Mouse (Mus musculus) liver, adult 2 months (tissue): Measurements from ENCODE around the gene Cdkal1.
A peak's percentile ranks its signal among the peaks of the same experiment; 100 is the strongest.

Experiments used
- CTCF ChIP-seq: fragments of 200-500 bp; IDR thresholded peaks from 2 replicates; pipeline ENCODE4 v1.5.1; 2011; ENCODE audit warnings: low read depth, low read length, control low read depth
- POLR2A ChIP-seq: fragments of 200-500 bp; IDR thresholded peaks from 2 replicates; pipeline ENCODE4 v1.6.1; 2011; ENCODE audit warnings: low read length, control low read depth; ENCODE audit not compliant: insufficient read depth; ENCODE audit errors: extremely low read depth

DNA sequence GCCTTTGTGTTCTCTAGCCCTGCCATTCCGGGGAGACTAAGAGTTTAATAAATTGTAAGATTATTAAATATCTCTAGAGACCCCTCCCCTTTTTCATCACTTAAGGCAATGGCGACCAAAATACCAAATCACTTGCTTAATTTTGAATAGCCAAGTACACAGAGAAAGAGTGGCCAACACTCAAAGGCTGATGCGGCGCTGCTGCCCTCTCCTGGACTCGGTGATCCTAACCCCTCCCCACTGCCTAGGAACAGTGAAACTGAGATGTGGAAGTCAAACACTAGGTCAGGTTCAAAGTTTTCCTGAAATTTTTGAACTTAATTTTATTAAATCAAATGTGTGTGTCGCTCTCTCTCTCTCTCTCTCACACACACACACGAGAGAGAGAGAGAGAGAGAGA, 251.2 kb downstream of the Cdkal1 start:
- TF ChIP-seq POLR2A (no peak), CTCF (peak; percentile 83)
